Mouse (Mus musculus) heart, embryonic 15.5 days (tissue): ENCODE measurements around the gene Pde4d. TPM values are rescaled to one million over a fixed set of nuclear protein-coding genes. Genes with fewer than 3 reads are reported as not detected.

ENCODE experiments used
- ATAC-seq: fragments of 200-750 bp; cut with Nextera tagmentation; replicated peaks from 2 replicates; pipeline ENCODE4 v1.8.0; 2017; ENCODE audit warnings: low read depth, moderate TSS enrichment; ENCODE audit not compliant: insufficient number of reproducible peaks, insufficient read depth, low FRiP score
- H3K27ac ChIP-seq: fragments of 300-500 bp; sonication (generic); 2 replicates; pipeline ENCODE4 v1.5.1; 2015; ENCODE audit warnings: mild to moderate bottlenecking, inconsistent platforms
- H3K27me3 ChIP-seq: fragments of 300-500 bp; sonication (generic); 2 replicates; pipeline ENCODE4 v1.6.1; 2015; ENCODE audit warnings: inconsistent platforms
- H3K36me3 ChIP-seq: fragments of 300-500 bp; sonication (generic); 2 replicates; pipeline ENCODE4 v1.6.1; 2015; ENCODE audit warnings: mild to moderate bottlenecking, inconsistent platforms
- H3K4me1 ChIP-seq: fragments of 300-500 bp; sonication (generic); replicated peaks from 2 replicates; pipeline ENCODE4 v1.6.1; 2015; ENCODE audit warnings: inconsistent platforms
- H3K4me2 ChIP-seq: fragments of 300-500 bp; sonication (generic); 2 replicates; pipeline ENCODE4 v1.6.1; 2015; ENCODE audit warnings: inconsistent platforms, mild to moderate bottlenecking, moderate library complexity
- H3K4me3 ChIP-seq: fragments of 300-500 bp; sonication (generic); 2 replicates; pipeline ENCODE4 v1.5.1; 2015; ENCODE audit warnings: mild to moderate bottlenecking, inconsistent platforms
- H3K9ac ChIP-seq: fragments of 300-500 bp; sonication (generic); 2 replicates; pipeline ENCODE4 v1.6.1; 2015; ENCODE audit warnings: mild to moderate bottlenecking, inconsistent platforms
- H3K9me3 ChIP-seq: fragments of 300-500 bp; sonication (generic); replicated peaks from 2 replicates; pipeline ENCODE4 v1.6.1; 2016; ENCODE audit warnings: inconsistent platforms
- WGBS: fragments of 180-500 bp; shearing (Covaris S2); methylation state at CpG from one replicate; pipeline ENCODE4 v1.1.7; 2015; ENCODE audit warnings: mixed read lengths; 5-methylcytosine and 5-hydroxymethylcytosine counted together
- polyA plus RNA-seq: library from polyadenylated mRNA; unstranded; fragments of >200 nt; fragmentation: Nextera tagmentation; extraction: Ambion mirVana; gene quantifications from 2 replicates; pipeline ENCODE4 v1.2.1, GENCODE M21; 2015

The Pde4d gene
- polyA plus RNA-seq, 1 experiment from 2014 or later: 25.7 TPM

DNA sequence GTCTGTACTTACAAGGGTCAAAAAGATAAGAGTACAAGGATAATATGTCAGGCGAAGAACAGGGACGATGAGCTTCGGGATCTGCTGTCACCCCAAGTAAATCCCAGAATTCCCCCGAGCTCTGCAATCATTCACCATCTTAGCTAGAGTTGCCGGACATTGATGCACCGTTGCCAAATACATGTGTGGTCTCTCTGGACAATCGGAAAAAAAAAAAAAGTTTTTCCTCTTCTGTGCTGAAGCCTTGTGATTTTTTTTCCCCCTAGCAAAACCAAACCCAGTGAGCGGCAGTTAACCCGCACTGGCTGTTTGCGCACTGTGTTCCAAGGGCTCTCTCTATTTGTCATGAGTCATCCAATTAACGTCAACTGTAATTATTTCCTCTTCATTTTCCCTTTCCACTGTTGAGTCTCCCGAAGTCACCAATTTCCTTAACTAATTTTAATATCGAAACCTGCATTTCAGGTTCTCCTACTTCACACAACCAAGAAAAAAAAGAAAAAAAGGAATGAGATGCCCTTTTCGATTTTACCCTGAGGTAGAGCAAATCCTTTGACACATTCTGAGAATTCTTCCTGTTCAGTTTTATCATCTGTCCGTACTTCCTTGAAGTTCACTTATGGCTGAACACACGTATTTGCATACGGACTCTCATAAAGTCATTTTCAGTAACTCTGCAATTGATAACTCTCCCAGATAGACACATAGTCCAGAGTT, 780.0 kb downstream of the Pde4d start:
- Histone ChIP-seq H3K27ac (no peak overlapping the region), H3K4me1 (peaks cover 16% of the 10 kb centered on the region), H3K4me3 (peak overlapping the region; percentile 43), H3K9me3 (no peaks in the 10 kb centered on the region), H3K4me2 (peak overlapping the region; percentile 70), H3K36me3 (no peaks in the 10 kb centered on the region), H3K9ac (no peak overlapping the region), H3K27me3 (no peaks in the 10 kb centered on the region)
- 34% methylated on average over 17 of the region's 17 CpGs for WGBS
- no peak for ATAC-seq

DNA sequence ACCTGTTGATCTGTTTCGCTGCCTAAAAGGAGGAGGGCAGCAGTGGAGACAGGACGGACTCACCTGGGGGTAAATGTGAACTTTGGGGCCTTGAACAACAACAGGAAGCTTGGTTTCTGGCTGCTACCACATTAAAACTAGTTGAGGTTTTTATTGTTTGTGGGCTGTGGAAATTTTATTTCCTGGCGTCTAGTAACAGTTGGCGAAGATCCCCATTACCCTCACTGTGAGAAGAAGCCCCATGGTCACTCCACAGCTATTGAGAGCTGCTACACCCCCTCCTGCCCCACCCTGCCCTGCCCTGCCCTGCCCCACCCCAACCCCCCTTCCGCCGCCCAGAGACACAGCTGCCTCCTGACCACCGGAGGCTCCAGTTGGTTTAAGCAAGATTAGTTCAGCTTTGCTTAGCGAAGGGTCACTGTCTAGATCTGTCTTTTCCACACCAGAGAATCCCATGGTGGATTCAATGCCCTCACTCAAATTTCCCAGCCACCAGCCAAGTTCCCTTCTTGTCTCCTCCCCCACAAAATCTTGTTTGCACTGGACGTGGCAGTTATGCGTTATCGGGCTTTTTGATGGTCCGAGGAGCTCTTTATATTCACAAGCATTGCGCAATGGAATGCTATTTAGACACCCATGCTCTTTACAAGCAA, 780.7 kb downstream of the Pde4d start:
- H3K36me3 ChIP-seq: no peaks in the 10 kb centered on the region
- H3K9me3 ChIP-seq: no peaks in the 10 kb centered on the region
- H3K4me3 ChIP-seq: no peak overlapping the region
- 56% methylated on average over 13 of the region's 13 CpGs for WGBS
- ATAC-seq: no peak; the same call in 1 of the 2 replicates
- H3K4me2 ChIP-seq: peak overlapping the region; percentile 70; the same call in 1 of the 2 replicates
- peaks cover 16% of the 10 kb centered on the region for H3K4me1 ChIP-seq
- H3K9ac ChIP-seq: no peak overlapping the region
- H3K27me3 ChIP-seq: no peaks in the 10 kb centered on the region
- H3K27ac ChIP-seq: no peak overlapping the region

DNA sequence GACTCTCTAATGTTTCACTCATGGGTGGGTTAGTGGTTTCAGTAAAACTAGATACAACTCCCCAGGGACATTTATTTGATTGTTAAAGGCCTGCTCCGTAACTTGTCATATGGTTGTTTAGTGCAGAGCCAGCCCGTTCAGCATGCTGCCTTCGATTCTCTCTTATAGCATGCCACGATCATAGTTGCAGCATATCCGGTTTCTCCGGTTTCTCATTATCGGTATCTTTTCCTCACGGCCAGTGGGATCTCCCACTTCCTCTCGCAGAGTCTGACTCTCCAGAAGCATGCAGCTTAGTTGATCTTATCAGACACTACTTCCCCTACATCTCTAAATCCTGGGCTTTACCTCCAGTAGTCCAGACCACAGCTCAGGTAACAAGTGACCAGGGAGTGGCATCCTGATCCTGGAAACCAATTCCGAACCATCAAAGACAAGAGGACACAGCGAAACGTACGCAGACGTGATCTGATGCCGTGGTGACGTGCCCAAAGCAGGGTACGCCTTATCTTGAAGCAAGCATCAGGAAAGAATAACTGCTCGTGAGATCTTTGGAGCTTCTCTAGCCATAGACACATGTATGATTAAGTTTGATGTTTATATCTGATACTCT, 782.2 kb downstream of the Pde4d start:
- Histone ChIP-seq H3K4me3 (no peak overlapping the region), H3K27ac (peak overlapping the region; percentile 64), H3K36me3 (no peaks in the 10 kb centered on the region), H3K9ac (no peak overlapping the region), H3K9me3 (no peaks in the 10 kb centered on the region), H3K27me3 (no peaks in the 10 kb centered on the region), H3K4me2 (peak overlapping the region; percentile 23; the same call in 1 of the 2 replicates), H3K4me1 (peaks cover 20% of the 10 kb centered on the region)
- 58% methylated on average over 18 of the region's 18 CpGs for WGBS
- no peak for ATAC-seq

DNA sequence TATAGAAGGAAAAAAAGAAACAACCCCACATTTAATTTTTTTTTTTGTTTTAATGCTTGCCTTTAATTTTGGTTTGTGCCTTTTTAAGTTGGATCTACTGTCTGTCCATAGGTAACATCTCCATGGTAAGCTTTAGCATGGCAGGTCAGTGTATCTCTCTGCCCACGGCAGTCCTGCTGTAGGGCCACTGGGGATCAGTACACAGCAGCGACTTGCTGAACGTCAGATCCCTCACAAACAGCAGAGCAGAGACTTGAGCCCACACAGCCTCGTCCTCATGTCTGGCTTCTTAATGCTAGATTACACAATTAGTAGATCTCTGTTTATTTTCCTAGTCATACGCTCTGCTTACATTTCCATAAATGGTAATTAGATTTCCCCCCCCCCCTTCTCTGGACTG, 782.8 kb downstream of the Pde4d start:
- Histone ChIP-seq H3K4me3 (no peak overlapping the region), H3K27ac (peak overlapping the region; percentile 45; the same call in 1 of the 2 replicates)

DNA sequence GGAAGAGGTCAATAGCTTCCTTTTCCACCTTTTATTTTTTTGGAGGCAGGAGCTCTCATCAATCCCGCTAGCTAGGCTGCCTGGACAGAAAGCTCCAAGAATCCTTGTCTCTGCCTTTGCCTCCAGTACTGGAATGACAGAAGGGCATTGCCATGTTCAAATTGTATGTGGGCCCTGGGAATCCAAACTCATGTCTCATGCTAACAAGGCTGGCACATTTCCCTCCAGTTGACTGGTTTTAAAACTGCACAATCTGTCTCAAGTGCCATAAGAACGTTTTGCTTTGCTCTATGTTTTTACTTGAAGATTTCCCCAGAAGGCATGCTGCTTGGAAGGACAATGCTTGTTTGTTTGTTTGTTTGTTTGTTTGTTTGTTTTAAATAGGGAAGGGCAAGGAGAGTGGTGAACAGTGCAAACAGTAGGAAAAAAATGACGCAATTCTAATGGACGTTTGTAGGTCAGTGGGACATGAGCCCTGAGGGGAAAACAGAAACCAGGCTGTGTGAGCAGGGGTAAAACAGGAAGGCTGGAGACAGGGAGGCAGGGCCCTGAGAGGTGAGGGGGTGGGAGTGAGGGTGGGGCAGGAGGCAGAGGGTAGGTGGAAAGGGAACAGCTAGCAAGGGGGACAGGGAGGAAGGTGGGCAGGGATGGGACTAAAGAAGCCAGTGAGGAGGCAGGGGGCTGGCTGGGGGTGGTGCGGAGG, 784.3 kb downstream of the Pde4d start:
- Histone ChIP-seq H3K27me3 (no peaks in the 10 kb centered on the region), H3K4me3 (no peak overlapping the region), H3K9ac (no peak overlapping the region), H3K27ac (peak overlapping the region; percentile 33; the same call in 1 of the 2 replicates), H3K4me2 (no peak overlapping the region), H3K9me3 (no peaks in the 10 kb centered on the region), H3K4me1 (peaks cover 22% of the 10 kb centered on the region), H3K36me3 (no peaks in the 10 kb centered on the region)
- WGBS: 46% methylated on average over 5 of the region's 5 CpGs
- ATAC-seq: no peak; the same call in 1 of the 2 replicates

More for the DNA sequence above, 782.8 kb downstream of the Pde4d start:
- H3K27me3 ChIP-seq: no peaks in the 10 kb centered on the region
- WGBS: 59% methylated on average over 5 of the region's 5 CpGs
- H3K9ac ChIP-seq: no peak overlapping the region
- H3K36me3 ChIP-seq: no peaks in the 10 kb centered on the region
- peaks cover 20% of the 10 kb centered on the region for H3K4me1 ChIP-seq
- H3K9me3 ChIP-seq: no peaks in the 10 kb centered on the region
- no peak for ATAC-seq
- no peak overlapping the region for H3K4me2 ChIP-seq

DNA sequence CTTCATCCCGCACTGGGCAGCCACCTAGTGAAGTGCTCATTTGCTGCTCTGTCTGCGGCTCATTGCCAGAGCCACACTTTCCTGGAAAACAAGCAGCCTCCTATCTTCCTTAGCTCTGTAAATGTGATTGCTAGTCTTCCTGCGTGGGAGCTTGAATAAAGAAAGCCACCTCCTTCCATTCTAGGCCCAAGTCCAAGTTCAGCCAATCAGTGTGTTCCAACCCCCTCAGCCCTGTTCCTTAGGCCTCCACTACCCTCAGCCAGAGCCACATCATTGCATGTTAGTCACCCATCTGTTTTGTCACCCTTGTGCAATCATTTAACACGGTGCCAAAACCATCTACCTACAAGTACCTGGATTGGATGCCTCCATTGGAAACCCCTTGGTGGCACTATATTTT, 786.3 kb downstream of the Pde4d start:
- Histone ChIP-seq H3K9me3 (no peaks in the 10 kb centered on the region), H3K27me3 (no peaks in the 10 kb centered on the region), H3K9ac (no peak overlapping the region), H3K4me2 (no peak overlapping the region), H3K4me3 (no peak overlapping the region), H3K4me1 (peaks cover 11% of the 10 kb centered on the region; the same call in 1 of the 2 replicates), H3K36me3 (no peaks in the 10 kb centered on the region), H3K27ac (peak overlapping the region; percentile 49; the same call in 1 of the 2 replicates)
- no peak for ATAC-seq
- WGBS: 43% methylated on average over 4 of the region's 4 CpGs

DNA sequence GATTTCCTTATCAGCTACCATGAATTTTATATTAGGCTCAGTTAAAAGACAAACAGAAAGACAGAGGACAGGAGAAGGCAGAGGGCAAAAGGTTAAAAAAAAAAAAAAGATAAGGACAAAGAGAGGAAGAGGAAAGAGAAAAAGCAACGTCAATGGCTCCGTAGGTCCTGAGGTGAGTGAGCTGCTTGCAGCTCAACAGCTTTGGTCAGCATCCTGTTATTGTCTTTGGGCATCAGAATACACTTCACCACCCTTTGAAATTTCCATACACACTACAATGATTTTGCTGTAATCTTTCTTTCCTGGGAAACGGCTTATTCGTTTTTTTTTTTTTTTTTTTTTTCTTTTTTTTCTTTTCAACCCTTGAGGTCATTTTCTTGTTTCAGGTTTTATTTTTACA, 788.9 kb downstream of the Pde4d start:
- Histone ChIP-seq H3K4me1 (0 out of 2 replicates have a peak, but pooled peaks cover 8% of the 10 kb centered on the region), H3K27me3 (no peaks in the 10 kb centered on the region), H3K9ac (no peak overlapping the region), H3K4me2 (no peak overlapping the region), H3K36me3 (no peaks in the 10 kb centered on the region), H3K4me3 (no peak overlapping the region), H3K27ac (peak overlapping the region; percentile 68), H3K9me3 (no peaks in the 10 kb centered on the region)
- ATAC-seq: 0 out of 2 replicates have a peak, but pooled peaks have one; percentile 23
- 42% methylated on average over 4 of the region's 4 CpGs for WGBS

DNA sequence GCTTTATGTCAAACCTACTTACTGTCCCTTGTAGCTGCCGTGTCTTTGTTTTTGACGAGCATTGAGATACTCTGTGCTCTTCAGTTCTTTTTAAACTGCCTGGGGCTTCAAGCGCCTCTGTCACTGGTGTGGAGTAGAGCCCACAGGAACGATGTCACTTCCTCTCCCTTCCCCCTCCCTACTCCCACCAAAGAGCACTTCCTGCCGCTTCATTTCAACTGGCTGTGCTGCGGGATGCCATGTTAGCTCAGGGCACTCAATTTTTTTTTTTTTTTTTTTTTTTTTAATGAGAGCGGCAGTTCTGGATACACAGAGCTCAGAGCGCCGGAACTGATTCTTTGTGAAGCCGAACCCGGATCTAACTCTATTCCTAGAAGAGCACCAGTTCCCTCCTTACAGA, 789.5 kb downstream of the Pde4d start:
- Histone ChIP-seq H3K4me1 (0 out of 2 replicates have a peak, but pooled peaks cover 8% of the 10 kb centered on the region), H3K4me3 (no peak overlapping the region), H3K27me3 (no peaks in the 10 kb centered on the region), H3K9me3 (no peaks in the 10 kb centered on the region), H3K27ac (peak overlapping the region; percentile 68), H3K36me3 (no peaks in the 10 kb centered on the region), H3K4me2 (peak overlapping the region; percentile 9; the same call in 1 of the 2 replicates), H3K9ac (no peak overlapping the region)
- peak; percentile 61 for ATAC-seq
- 51% methylated on average over 11 of the region's 11 CpGs for WGBS

DNA sequence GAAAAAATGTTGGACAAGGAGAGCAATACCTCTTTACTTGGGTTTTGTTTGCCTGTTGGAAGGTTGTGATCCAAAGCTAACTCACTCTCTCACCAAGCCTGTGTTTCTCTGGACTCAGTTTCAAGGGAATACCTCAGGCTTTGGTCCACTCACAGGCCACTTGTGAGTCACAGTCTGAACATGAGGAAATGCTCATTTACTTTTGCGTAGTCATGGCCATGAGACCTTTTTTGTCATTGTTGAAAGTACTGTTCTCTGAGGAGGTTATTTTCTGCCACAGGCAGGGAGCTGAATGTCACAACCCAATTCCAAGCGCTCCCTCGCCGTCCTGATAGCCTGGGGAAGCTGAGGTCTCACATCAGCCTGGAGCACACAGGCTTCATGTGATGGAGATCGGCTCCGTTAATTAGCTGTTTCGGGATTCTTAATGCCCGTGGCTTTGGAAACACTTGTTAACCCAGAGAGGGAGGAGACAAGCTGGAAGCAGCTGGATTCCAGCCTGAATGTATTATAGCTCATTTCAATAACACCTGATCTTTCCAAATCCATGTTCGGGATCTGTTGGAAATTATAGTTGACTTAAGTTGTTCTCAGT, 792.8 kb downstream of the Pde4d start:
- H3K27me3 ChIP-seq: no peaks in the 10 kb centered on the region
- H3K27ac ChIP-seq: no peak overlapping the region
- H3K4me2 ChIP-seq: no peak overlapping the region
- H3K36me3 ChIP-seq: no peaks in the 10 kb centered on the region
- H3K9me3 ChIP-seq: no peaks in the 10 kb centered on the region
- H3K4me1 ChIP-seq: 0 out of 2 replicates have a peak, but pooled peaks cover 2% of the 10 kb centered on the region
- no peak overlapping the region for H3K4me3 ChIP-seq
- no peak for ATAC-seq
- 68% methylated on average over 9 of the region's 9 CpGs for WGBS
- no peak overlapping the region for H3K9ac ChIP-seq

DNA sequence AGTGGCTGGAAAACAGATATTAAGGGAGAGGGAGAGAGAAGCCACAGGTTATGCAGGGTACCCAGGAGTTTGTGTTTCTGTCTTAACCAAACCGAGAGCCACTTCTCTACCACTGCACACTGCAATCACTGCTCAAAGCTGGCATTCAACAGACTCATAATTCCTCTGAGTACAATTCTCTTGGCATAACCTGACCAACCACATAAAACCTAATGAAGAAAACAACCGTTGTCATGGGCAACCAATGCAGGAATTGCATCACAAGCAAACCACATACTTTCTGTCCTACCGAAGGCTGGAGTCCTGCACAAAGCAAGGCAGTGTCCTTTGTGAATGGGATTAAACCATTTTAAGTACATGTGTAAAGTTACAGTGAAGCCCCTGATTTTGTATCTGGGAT, 793.4 kb downstream of the Pde4d start:
- Histone ChIP-seq H3K9ac (no peak overlapping the region), H3K27ac (no peak overlapping the region), H3K27me3 (no peaks in the 10 kb centered on the region), H3K4me2 (no peak overlapping the region), H3K4me1 (0 out of 2 replicates have a peak, but pooled peaks cover 5% of the 10 kb centered on the region), H3K4me3 (no peak overlapping the region), H3K9me3 (no peaks in the 10 kb centered on the region), H3K36me3 (no peaks in the 10 kb centered on the region)
- no peak for ATAC-seq
- 74% methylated on average over 3 of the region's 3 CpGs for WGBS
